Mouse (Mus musculus): ENCODE results near the gene Ywhaq. TPM values are rescaled to one million over a fixed set of nuclear protein-coding genes. Genes with fewer than 3 reads are reported as not detected.

Gene Ywhaq
- polyA plus RNA-seq, 1 experiment from 2014 or later = 1,248 TPM

DNA sequence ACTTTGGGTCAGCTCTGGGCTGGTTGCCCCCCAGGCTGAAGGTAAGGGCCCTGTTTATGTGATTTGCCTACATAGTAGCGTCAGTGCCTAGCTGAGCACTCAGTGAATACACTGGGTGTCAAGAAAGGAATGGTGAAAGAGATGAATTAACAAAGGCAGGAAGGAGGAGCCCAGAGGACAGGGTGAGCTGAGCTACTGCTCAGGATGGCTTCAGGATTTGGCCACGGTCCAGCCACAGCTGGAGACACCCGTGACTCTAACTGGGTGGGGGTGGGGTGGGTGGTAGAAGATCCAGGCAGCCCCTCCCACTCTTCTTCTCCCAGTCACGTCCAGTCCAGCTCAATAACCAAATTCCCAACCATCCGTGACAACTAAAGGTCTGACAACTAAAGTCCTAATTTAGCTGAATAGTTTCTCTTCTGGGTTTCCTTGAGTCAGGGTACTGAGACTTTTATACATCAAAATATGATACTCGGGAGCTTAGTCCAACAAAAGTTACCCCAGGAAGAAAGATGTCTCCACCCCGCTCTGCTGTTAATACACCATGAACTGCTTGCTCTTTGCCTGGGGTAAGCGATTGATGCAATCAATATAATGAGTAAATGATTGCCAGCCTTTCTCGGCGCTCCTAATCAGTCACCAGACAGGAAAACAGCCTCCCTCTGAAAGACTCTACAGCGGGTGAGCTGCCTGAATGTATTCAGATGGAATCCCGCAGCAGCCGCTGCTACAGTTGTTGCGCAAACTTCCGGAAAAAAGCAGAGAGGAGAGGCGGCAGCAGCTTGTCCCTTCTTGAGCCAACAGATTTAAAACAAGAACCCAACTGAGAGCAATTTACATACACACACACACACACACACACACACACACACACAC lies 8.9 kb upstream of the Ywhaq start:
- 0 out of 2 replicates have a peak overlapping the region, but pooled peaks have one; percentile 9 for H3K9ac ChIP-seq (replicated peaks; ENCODE audit: low read length)
- H3K4me2 ChIP-seq (ENCODE audit: low read depth, low read length) = peak overlapping the region; percentile 39
- ATAC-seq (replicated peaks; ENCODE audit: insufficient number of reproducible peaks, low FRiP score, low TSS enrichment, low read depth) (peak; percentile 78), DNase-seq (ENCODE audit: low spot score) (peak; percentile 75)
- no peaks in the 10 kb centered on the region for H3K27me3 ChIP-seq (ENCODE audit: control insufficient read depth, insufficient read depth, low read length)
- no peak overlapping the region for H3K4me3 ChIP-seq (ENCODE audit: low read depth, low read length)
- no peaks in the 10 kb centered on the region for H3K9me3 ChIP-seq (replicated peaks; ENCODE audit: control insufficient read depth, low read length)
- 11% methylated on average over 16 of the region's 16 CpGs for WGBS
- H3K4me1 ChIP-seq (ENCODE audit: control insufficient read depth, insufficient read depth, low read length) = no peaks in the 10 kb centered on the region; the same call in 1 of the 2 replicates
- no peaks in the 10 kb centered on the region for H3K36me3 ChIP-seq (replicated peaks; ENCODE audit: control insufficient read depth, insufficient read depth, low read depth, low read length)
- 0 out of 2 replicates have a peak overlapping the region, but pooled peaks have one; percentile 9 for H3K27ac ChIP-seq (replicated peaks; ENCODE audit: low read depth, low read length)

DNA sequence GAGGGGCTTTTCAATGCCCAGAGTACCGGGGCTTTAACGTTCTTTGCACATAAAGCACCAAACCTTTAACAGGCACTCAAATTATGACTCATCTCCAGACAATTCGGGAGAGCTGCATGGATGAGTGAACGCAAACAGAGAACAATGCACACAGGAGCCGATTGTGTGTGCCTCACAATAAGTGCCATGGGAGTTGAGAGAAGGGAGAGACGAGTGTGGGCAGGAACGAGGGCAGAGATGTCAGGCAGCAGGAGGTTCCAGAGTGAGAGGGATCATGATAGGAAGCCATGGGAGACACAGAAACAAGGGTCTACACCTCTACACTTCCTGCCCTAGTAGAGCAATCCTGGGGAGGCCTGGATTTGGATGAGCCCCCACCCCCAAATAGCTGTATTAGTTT lies 7.2 kb upstream of the Ywhaq start:
- Histone ChIP-seq H3K9me3 (replicated peaks; ENCODE audit: control insufficient read depth, low read length) (no peaks in the 10 kb centered on the region), H3K9ac (replicated peaks; ENCODE audit: low read length) (no peak overlapping the region), H3K4me1 (ENCODE audit: control insufficient read depth, insufficient read depth, low read length) (no peaks in the 10 kb centered on the region), H3K4me2 (ENCODE audit: low read depth, low read length) (no peak overlapping the region), H3K4me3 (ENCODE audit: low read depth, low read length) (no peak overlapping the region), H3K36me3 (replicated peaks; ENCODE audit: control insufficient read depth, insufficient read depth, low read depth, low read length) (no peaks in the 10 kb centered on the region), H3K27me3 (ENCODE audit: control insufficient read depth, insufficient read depth, low read length) (no peaks in the 10 kb centered on the region), H3K27ac (replicated peaks; ENCODE audit: low read depth, low read length) (no peak overlapping the region)
- ATAC-seq (replicated peaks; ENCODE audit: insufficient number of reproducible peaks, low FRiP score, low TSS enrichment, low read depth) = no peak
- WGBS = 34% methylated on average over 7 of the region's 7 CpGs
- DNase-seq (ENCODE audit: low spot score) = no peak

DNA sequence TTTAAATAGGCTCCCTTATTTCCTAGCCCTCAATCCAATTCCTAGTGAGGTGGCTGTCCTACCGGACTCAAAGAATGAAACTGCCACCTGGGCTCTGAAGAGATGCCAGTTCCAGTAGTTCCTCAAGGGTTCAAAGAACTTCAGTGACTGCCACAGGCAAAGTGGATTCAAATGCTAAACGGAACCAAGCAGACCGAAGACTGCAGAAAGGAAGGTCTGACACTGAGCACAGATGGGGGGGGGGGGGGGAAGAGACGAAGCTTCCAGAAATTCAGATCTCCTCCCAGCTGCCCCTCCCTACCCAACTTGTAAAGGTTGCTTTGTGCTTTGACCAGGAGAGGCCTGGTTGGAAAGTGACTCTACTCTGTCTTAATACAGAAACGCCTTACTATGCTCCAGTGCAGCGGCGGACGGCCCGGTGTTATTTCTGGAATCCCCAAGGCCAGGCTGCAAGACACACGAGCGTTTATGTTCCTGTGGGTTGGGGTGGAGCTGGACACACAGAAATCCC lies 1.2 kb upstream of the Ywhaq start:
- ATAC-seq (replicated peaks; ENCODE audit: insufficient number of reproducible peaks, low FRiP score, low TSS enrichment, low read depth) = no peak
- 33% methylated on average over 10 of the region's 11 CpGs for WGBS
- Histone ChIP-seq H3K36me3 (replicated peaks; ENCODE audit: control insufficient read depth, insufficient read depth, low read depth, low read length) (peaks cover 5% of the 10 kb centered on the region), H3K4me3 (ENCODE audit: low read depth, low read length) (no peak overlapping the region), H3K9me3 (replicated peaks; ENCODE audit: control insufficient read depth, low read length) (no peaks in the 10 kb centered on the region), H3K9ac (replicated peaks; ENCODE audit: low read length) (no peak overlapping the region; the same call in 1 of the 2 replicates), H3K4me1 (ENCODE audit: control insufficient read depth, insufficient read depth, low read length) (no peaks in the 10 kb centered on the region; the same call in 1 of the 2 replicates), H3K27me3 (ENCODE audit: control insufficient read depth, insufficient read depth, low read length) (no peaks in the 10 kb centered on the region), H3K27ac (replicated peaks; ENCODE audit: low read depth, low read length) (no peak overlapping the region), H3K4me2 (ENCODE audit: low read depth, low read length) (no peak overlapping the region; the same call in 1 of the 2 replicates)
- peak; percentile 10 for DNase-seq (ENCODE audit: low spot score)

DNA sequence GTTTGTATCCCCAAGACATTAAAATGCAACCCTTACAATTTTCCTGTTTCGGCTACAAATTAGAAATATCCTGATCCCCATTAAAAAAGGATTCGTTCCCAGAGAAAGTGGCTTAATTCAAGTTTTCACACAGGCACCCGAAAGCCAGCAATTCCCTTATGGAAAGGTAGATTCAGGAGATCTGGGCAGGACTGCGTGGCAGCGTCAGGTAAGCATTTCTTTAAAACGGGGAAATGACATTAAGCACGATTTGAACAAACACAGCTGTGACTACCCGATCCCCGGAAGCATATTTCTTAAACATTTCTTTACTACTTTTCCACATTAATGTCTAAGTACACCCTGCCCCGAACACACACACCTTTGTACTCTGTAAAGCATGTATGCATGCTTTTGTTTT lies 646 bp upstream of the Ywhaq start:
- H3K36me3 ChIP-seq (replicated peaks; ENCODE audit: control insufficient read depth, insufficient read depth, low read depth, low read length) = peaks cover 9% of the 10 kb centered on the region
- H3K27ac ChIP-seq (replicated peaks; ENCODE audit: low read depth, low read length) = peak overlapping the region; percentile 35; the same call in 1 of the 2 replicates
- WGBS = 6% methylated on average over 10 of the region's 10 CpGs

DNA sequence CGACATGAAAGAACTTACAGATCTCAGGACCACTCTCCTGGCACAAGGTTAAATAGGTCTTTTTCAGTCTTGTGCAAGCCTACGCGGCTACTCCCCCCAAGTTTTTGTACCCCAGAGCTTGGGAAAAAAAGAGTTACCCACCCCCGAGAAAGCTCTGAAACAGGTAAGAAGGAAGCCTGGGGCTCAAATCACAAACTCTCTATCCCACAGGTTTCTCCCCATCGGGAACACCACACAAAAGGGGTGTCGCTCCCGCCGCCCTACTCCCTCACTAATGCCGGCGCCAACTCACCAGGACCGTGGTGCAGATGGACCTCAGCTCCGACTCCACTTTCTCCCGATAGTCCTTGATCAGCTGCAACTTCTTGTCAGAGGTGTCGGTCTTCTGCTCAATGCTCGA lies 931 bp downstream of the Ywhaq start:
- Histone ChIP-seq H3K27me3 (ENCODE audit: control insufficient read depth, insufficient read depth, low read length) (no peaks in the 10 kb centered on the region), H3K4me3 (ENCODE audit: low read depth, low read length) (peak overlapping the region; percentile 91), H3K9me3 (replicated peaks; ENCODE audit: control insufficient read depth, low read length) (no peaks in the 10 kb centered on the region), H3K9ac (replicated peaks; ENCODE audit: low read length) (peak overlapping the region; percentile 79), H3K36me3 (replicated peaks; ENCODE audit: control insufficient read depth, insufficient read depth, low read depth, low read length) (peaks cover 23% of the 10 kb centered on the region), H3K4me1 (ENCODE audit: control insufficient read depth, insufficient read depth, low read length) (no peaks in the 10 kb centered on the region; the same call in 1 of the 2 replicates), H3K4me2 (ENCODE audit: low read depth, low read length) (peak overlapping the region; percentile 66), H3K27ac (replicated peaks; ENCODE audit: low read depth, low read length) (no peak overlapping the region)
- DNase-seq (ENCODE audit: low spot score) = no peak
- WGBS = under 1% methylated on average over 13 of the region's 15 CpGs
- no peak for ATAC-seq (replicated peaks; ENCODE audit: insufficient number of reproducible peaks, low FRiP score, low TSS enrichment, low read depth)

More for the DNA sequence above, 646 bp upstream of the Ywhaq start:
- Histone ChIP-seq H3K4me2 (ENCODE audit: low read depth, low read length) (peak overlapping the region; percentile 60), H3K4me1 (ENCODE audit: control insufficient read depth, insufficient read depth, low read length) (no peaks in the 10 kb centered on the region; the same call in 1 of the 2 replicates), H3K27me3 (ENCODE audit: control insufficient read depth, insufficient read depth, low read length) (no peaks in the 10 kb centered on the region), H3K4me3 (ENCODE audit: low read depth, low read length) (peak overlapping the region; percentile 91), H3K9me3 (replicated peaks; ENCODE audit: control insufficient read depth, low read length) (no peaks in the 10 kb centered on the region), H3K9ac (replicated peaks; ENCODE audit: low read length) (peak overlapping the region; percentile 65)
- no peak for ATAC-seq (replicated peaks; ENCODE audit: insufficient number of reproducible peaks, low FRiP score, low TSS enrichment, low read depth)
- DNase-seq (ENCODE audit: low spot score) = peak; percentile 18

DNA sequence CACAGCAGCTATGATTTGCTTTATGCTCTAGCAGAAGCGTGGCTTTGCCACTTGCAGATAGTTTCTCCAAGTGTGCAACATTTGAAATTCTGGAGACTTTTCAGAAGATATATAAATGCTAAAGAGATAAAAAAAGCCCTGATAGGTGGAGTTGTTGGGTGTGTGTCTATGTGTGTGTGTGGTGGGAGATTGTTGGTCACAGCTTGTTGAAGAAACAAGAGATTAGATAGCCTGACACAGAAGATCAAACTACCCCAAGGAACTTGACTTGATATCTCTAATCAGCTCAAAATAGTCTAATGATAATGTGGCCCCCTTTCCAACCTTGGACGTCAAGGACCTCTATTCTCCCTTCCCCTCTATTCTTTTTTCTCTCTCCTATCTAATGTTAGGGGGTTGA lies 6.8 kb downstream of the Ywhaq start:
- H3K27me3 ChIP-seq (ENCODE audit: control insufficient read depth, insufficient read depth, low read length) = no peaks in the 10 kb centered on the region
- no peak overlapping the region for H3K4me2 ChIP-seq (ENCODE audit: low read depth, low read length)
- WGBS = 84% methylated on average over 2 of the region's 2 CpGs
- no peak overlapping the region for H3K9ac ChIP-seq (replicated peaks; ENCODE audit: low read length)
- no peaks in the 10 kb centered on the region for H3K4me1 ChIP-seq (ENCODE audit: control insufficient read depth, insufficient read depth, low read length)
- peaks cover 45% of the 10 kb centered on the region for H3K36me3 ChIP-seq (replicated peaks; ENCODE audit: control insufficient read depth, insufficient read depth, low read depth, low read length)
- H3K27ac ChIP-seq (replicated peaks; ENCODE audit: low read depth, low read length) = no peak overlapping the region
- H3K4me3 ChIP-seq (ENCODE audit: low read depth, low read length) = no peak overlapping the region
- DNase-seq (ENCODE audit: low spot score) = no peak
- no peaks in the 10 kb centered on the region for H3K9me3 ChIP-seq (replicated peaks; ENCODE audit: control insufficient read depth, low read length)
- no peak for ATAC-seq (replicated peaks; ENCODE audit: insufficient number of reproducible peaks, low FRiP score, low TSS enrichment, low read depth)

DNA sequence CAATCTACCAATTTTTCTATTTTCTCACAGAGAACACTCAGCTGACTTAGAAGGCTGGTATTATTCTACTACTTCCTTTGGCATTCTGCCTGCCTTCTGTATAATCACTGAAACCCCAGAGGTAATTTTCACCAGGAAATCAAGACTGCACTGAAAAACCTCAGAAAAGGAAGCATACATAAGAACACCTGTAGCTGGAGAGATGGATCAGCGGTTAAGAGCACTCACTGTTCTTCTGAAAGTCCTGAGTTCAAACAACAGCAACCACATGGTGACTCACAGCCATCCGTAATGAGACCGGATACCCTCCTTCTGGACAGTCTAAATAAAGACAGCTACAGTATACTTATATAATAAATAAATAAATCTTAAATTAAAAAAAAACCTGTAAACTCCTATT lies 7.8 kb downstream of the Ywhaq start:
- Histone ChIP-seq H3K27ac (replicated peaks; ENCODE audit: low read depth, low read length) (no peak overlapping the region), H3K4me2 (ENCODE audit: low read depth, low read length) (no peak overlapping the region), H3K36me3 (replicated peaks; ENCODE audit: control insufficient read depth, insufficient read depth, low read depth, low read length) (peaks cover 45% of the 10 kb centered on the region), H3K9me3 (replicated peaks; ENCODE audit: control insufficient read depth, low read length) (no peaks in the 10 kb centered on the region), H3K27me3 (ENCODE audit: control insufficient read depth, insufficient read depth, low read length) (no peaks in the 10 kb centered on the region), H3K9ac (replicated peaks; ENCODE audit: low read length) (no peak overlapping the region), H3K4me3 (ENCODE audit: low read depth, low read length) (no peak overlapping the region), H3K4me1 (ENCODE audit: control insufficient read depth, insufficient read depth, low read length) (no peaks in the 10 kb centered on the region)
- WGBS = 97% methylated on average over 3 of the region's 3 CpGs
- no peak for DNase-seq (ENCODE audit: low spot score)
- ATAC-seq (replicated peaks; ENCODE audit: insufficient number of reproducible peaks, low FRiP score, low TSS enrichment, low read depth) = no peak

DNA sequence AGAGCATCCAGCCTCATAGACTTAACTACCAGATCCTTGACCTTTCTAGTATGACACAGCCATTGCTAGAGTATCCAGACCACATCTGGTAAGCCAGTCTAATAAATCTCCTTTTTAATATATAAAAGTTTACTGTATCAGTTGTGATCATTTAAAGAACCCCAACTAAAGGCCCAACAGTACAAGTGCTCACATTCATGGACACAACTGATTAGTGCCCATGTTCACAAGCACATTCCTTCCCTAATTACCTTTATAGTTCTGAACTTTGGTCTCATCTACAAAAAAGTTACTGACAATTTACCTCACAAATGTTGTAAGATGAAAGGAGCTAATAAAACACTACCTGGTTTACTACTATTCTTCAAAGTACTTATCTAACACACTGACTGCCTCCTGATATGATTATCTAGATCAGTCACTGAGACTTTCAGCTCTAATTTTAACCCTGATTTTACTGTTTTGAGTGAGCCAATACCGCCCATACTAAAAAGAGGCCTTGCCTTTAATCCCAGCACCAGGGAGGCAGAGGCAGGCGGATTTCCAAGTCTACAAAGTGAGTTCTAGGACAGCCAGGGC lies 8.6 kb downstream of the Ywhaq start:
- Histone ChIP-seq H3K4me3 (ENCODE audit: low read depth, low read length) (no peak overlapping the region), H3K9me3 (replicated peaks; ENCODE audit: control insufficient read depth, low read length) (no peaks in the 10 kb centered on the region), H3K27ac (replicated peaks; ENCODE audit: low read depth, low read length) (no peak overlapping the region), H3K9ac (replicated peaks; ENCODE audit: low read length) (no peak overlapping the region), H3K4me1 (ENCODE audit: control insufficient read depth, insufficient read depth, low read length) (no peaks in the 10 kb centered on the region), H3K36me3 (replicated peaks; ENCODE audit: control insufficient read depth, insufficient read depth, low read depth, low read length) (peaks cover 40% of the 10 kb centered on the region), H3K27me3 (ENCODE audit: control insufficient read depth, insufficient read depth, low read length) (no peaks in the 10 kb centered on the region), H3K4me2 (ENCODE audit: low read depth, low read length) (no peak overlapping the region)
- 94% methylated on average over 2 of the region's 2 CpGs for WGBS
- ATAC-seq (replicated peaks; ENCODE audit: insufficient number of reproducible peaks, low FRiP score, low TSS enrichment, low read depth) (no peak), DNase-seq (ENCODE audit: low spot score) (no peak)

Measured in embryonic facial prominence, embryonic 11.5 days (tissue).